Mouse (Mus musculus): Measurements from ENCODE around the gene Ptpa. TPM values are rescaled to one million over a fixed set of nuclear protein-coding genes. Genes with fewer than 3 reads are reported as not detected.

The Ptpa gene
- polyA plus RNA-seq, 1 experiment from 2014 or later = 71.4 TPM

DNA sequence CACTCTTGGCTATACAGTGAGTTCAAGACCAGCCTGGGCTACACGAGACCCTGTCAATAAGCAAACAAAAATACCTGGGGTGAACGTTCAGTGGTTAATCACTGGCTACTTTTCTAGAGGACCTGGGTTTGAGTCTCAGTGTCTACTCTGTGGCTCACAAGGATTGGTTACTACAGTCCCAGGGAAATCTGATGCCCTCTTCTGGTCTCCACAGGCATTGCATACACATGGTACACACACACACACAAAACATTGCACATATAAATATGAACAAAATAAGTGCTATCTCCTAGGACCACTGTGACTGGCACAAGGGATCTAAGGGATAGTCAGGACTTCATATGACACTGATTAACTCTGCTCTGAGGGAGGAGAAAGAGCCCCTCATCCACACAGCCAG is 26.8 kb upstream of the Ptpa start:
- 0 out of 2 replicates have a peak, but pooled peaks cover 4% of the 10 kb centered on the region for H3K4me1 ChIP-seq (replicated peaks; ENCODE audit: control insufficient read depth, insufficient read depth, low read length)

DNA sequence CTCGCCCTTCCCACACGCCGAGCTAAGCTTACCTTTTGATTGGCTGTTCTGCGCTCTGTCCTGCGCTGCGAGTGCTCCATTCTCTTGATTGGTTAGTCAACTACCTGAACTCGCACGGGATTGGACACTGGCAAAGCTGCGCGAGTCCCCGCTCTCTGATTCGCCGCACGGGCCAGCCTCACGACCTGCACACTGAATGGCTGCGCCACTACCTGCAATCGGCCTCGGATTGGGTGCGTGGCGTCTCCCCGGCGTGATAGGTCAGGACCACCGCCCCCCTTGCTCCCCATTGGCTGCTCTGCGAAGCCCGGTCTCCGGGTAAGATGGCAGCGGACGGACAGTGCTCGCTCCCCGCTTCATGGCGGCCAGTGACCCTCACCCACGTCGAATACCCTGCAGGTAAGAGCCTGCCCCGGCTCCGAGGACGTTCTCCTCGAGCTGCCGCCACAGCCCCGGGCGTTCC is 23.7 kb upstream of the Ptpa start, which contains the start of gene Dolpp1:
Gene Dolpp1, plus strand, starts transcription at position 141 of the 463 bp plus-strand sequence.
- H3K36me3 ChIP-seq (ENCODE audit: control insufficient read depth, insufficient read depth) = peaks cover 17% of the 10 kb centered on the region
- H3K9ac ChIP-seq (ENCODE audit: low read depth, low read length) = peak within 1 kb of the TSS; percentile 65
- 0 out of 2 replicates have a peak, but pooled peaks cover 8% of the 10 kb centered on the region for H3K4me1 ChIP-seq (replicated peaks; ENCODE audit: control insufficient read depth, insufficient read depth, low read length)
- peak; percentile 95 for ATAC-seq
- H3K9me3 ChIP-seq (ENCODE audit: control insufficient read depth) = no peaks in the 10 kb centered on the region
- peak within 1 kb of the TSS; percentile 79 for H3K4me2 ChIP-seq (replicated peaks; ENCODE audit: low read depth)
- peak within 1 kb of the TSS; percentile 67 for H3K4me3 ChIP-seq (ENCODE audit: low read depth, low read length)
- H3K27ac ChIP-seq (ENCODE audit: low read depth, low read length) = peak within 1 kb of the TSS; percentile 90
- H3K27me3 ChIP-seq (replicated peaks; ENCODE audit: control insufficient read depth, insufficient read depth, low read length) = no peaks in the 10 kb centered on the region
- under 1% methylated on average over 40 of the region's 40 CpGs for WGBS
- no peak for TF ChIP-seq CTCF (IDR thresholded peaks at IDR 0.05; ENCODE audit: low read depth)

More for the DNA sequence above, 26.8 kb upstream of the Ptpa start:
- no peaks in the 10 kb centered on the region for H3K9me3 ChIP-seq (ENCODE audit: control insufficient read depth)
- no peak overlapping the region for H3K4me2 ChIP-seq (replicated peaks; ENCODE audit: low read depth)
- TF ChIP-seq CTCF (IDR thresholded peaks at IDR 0.05; ENCODE audit: low read depth) = peak; percentile 28; the same call in 1 of the 2 replicates
- no peak overlapping the region for H3K9ac ChIP-seq (ENCODE audit: low read depth, low read length)
- WGBS = 91% methylated on average over 2 of the region's 2 CpGs
- H3K27me3 ChIP-seq (replicated peaks; ENCODE audit: control insufficient read depth, insufficient read depth, low read length) = no peaks in the 10 kb centered on the region
- H3K4me3 ChIP-seq (ENCODE audit: low read depth, low read length) = no peak overlapping the region
- no peak for ATAC-seq
- peaks cover 18% of the 10 kb centered on the region; the same call in 1 of the 2 replicates for H3K36me3 ChIP-seq (ENCODE audit: control insufficient read depth, insufficient read depth)
- no peak overlapping the region for H3K27ac ChIP-seq (ENCODE audit: low read depth, low read length)

DNA sequence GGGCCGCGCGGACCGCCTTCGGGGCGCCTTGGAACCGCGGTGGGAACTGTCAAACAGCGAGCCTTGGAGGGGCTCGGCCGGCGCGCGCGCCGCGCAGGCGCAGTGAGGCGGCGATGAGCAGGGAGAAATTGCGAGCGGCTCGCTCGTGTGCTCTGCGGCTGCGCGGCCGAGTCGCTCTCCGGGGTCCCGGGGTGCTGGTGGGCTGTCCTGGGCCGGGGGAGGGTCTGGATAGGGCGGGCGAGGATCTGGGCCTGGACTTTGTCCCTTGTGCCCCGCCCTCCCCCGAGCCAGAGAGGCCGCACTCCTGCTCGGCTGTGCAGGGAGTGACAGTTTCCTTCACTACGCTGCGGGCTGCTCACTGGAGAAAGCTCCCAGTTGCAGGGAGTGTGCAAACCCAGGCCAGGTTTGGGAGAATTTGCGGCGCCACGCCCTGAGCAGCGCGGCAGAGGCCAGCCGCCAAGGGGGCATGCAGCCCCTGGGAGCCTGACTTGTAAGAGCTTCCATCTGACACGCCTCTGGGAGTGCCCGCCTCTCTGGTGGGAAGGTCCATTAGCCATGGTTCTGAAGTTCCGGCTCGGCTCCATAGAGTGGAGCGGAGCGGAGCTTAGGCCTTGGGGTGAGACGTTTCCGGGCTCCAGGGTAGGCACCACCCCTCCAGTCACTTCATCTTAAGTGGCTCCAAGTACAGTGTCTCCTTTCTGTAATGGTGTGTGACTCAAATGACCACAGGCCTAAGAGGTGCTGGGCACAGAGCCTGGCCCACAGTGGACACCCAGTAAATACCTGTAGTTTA is 23.1 kb upstream of the Ptpa start:
- no peak for TF ChIP-seq CTCF (IDR thresholded peaks at IDR 0.05; ENCODE audit: low read depth)
- H3K27ac ChIP-seq (ENCODE audit: low read depth, low read length) = peak overlapping the region; percentile 90
- ATAC-seq = peak; percentile 70
- peaks cover 23% of the 10 kb centered on the region for H3K36me3 ChIP-seq (ENCODE audit: control insufficient read depth, insufficient read depth)
- no peaks in the 10 kb centered on the region for H3K27me3 ChIP-seq (replicated peaks; ENCODE audit: control insufficient read depth, insufficient read depth, low read length)
- peak overlapping the region; percentile 79 for H3K4me2 ChIP-seq (replicated peaks; ENCODE audit: low read depth)
- H3K4me1 ChIP-seq (replicated peaks; ENCODE audit: control insufficient read depth, insufficient read depth, low read length) = 0 out of 2 replicates have a peak, but pooled peaks cover 8% of the 10 kb centered on the region
- H3K9me3 ChIP-seq (ENCODE audit: control insufficient read depth) = no peaks in the 10 kb centered on the region
- peak overlapping the region; percentile 67 for H3K4me3 ChIP-seq (ENCODE audit: low read depth, low read length)
- H3K9ac ChIP-seq (ENCODE audit: low read depth, low read length) = peak overlapping the region; percentile 65
- under 1% methylated on average over 54 of the region's 54 CpGs for WGBS

DNA sequence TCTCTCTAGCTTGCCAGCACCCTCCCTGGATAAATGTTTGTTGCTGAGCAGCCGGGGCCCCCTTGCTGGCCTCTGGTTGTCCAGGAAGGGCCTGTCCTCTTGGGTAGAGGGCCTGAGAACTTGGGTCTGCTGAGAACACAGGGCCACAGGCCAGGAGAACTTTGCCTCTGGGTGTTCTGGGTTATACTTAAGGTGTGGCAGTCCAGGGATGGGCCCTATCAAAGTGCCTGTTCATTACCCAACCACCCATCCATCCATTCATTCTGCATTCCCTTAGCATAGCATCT is 22.5 kb upstream of the Ptpa start:
- peak; percentile 12 for ATAC-seq
- 16% methylated on average over 1 of the region's 1 CpGs for WGBS

DNA sequence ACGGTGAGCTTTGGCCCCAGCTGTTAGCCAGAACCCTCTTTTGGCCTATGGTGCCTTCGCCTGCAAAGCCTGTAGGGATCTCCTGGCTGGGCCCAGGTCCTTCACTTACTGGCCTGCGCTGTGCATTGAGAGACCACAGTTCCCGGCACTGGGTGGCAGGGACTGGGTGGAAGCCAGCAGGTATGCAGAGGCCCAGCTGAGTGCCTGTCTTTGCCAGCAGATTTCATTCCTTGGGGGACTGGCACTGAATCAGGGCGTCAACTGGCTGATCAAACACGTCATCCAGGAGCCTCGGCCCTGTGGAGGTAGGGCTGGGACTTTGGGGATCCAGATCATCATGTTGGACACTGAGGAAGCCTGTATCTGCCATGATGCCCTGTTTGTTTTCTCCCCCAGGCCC is 20.1 kb upstream of the Ptpa start:
- 90% methylated on average over 7 of the region's 7 CpGs for WGBS
- Histone ChIP-seq H3K4me1 (replicated peaks; ENCODE audit: control insufficient read depth, insufficient read depth, low read length) (0 out of 2 replicates have a peak, but pooled peaks cover 8% of the 10 kb centered on the region), H3K4me2 (replicated peaks; ENCODE audit: low read depth) (0 out of 2 replicates have a peak overlapping the region, but pooled peaks have one; percentile 2), H3K9me3 (ENCODE audit: control insufficient read depth) (no peaks in the 10 kb centered on the region), H3K27ac (ENCODE audit: low read depth, low read length) (0 out of 2 replicates have a peak overlapping the region, but pooled peaks have one; percentile 29), H3K4me3 (ENCODE audit: low read depth, low read length) (no peak overlapping the region), H3K27me3 (replicated peaks; ENCODE audit: control insufficient read depth, insufficient read depth, low read length) (no peaks in the 10 kb centered on the region), H3K9ac (ENCODE audit: low read depth, low read length) (0 out of 2 replicates have a peak overlapping the region, but pooled peaks have one; percentile 1), H3K36me3 (ENCODE audit: control insufficient read depth, insufficient read depth) (peaks cover 51% of the 10 kb centered on the region)
- no peak for TF ChIP-seq CTCF (IDR thresholded peaks at IDR 0.05; ENCODE audit: low read depth)
- no peak for ATAC-seq

More for the DNA sequence above, 22.5 kb upstream of the Ptpa start:
- peak overlapping the region; percentile 67 for H3K4me3 ChIP-seq (ENCODE audit: low read depth, low read length)
- H3K4me1 ChIP-seq (replicated peaks; ENCODE audit: control insufficient read depth, insufficient read depth, low read length) = 0 out of 2 replicates have a peak, but pooled peaks cover 8% of the 10 kb centered on the region
- H3K9ac ChIP-seq (ENCODE audit: low read depth, low read length) = peak overlapping the region; percentile 65
- H3K36me3 ChIP-seq (ENCODE audit: control insufficient read depth, insufficient read depth) = peaks cover 29% of the 10 kb centered on the region
- peak overlapping the region; percentile 90 for H3K27ac ChIP-seq (ENCODE audit: low read depth, low read length)
- H3K4me2 ChIP-seq (replicated peaks; ENCODE audit: low read depth) = peak overlapping the region; percentile 79
- no peak for TF ChIP-seq CTCF (IDR thresholded peaks at IDR 0.05; ENCODE audit: low read depth)
- no peaks in the 10 kb centered on the region for H3K27me3 ChIP-seq (replicated peaks; ENCODE audit: control insufficient read depth, insufficient read depth, low read length)
- H3K9me3 ChIP-seq (ENCODE audit: control insufficient read depth) = no peaks in the 10 kb centered on the region

DNA sequence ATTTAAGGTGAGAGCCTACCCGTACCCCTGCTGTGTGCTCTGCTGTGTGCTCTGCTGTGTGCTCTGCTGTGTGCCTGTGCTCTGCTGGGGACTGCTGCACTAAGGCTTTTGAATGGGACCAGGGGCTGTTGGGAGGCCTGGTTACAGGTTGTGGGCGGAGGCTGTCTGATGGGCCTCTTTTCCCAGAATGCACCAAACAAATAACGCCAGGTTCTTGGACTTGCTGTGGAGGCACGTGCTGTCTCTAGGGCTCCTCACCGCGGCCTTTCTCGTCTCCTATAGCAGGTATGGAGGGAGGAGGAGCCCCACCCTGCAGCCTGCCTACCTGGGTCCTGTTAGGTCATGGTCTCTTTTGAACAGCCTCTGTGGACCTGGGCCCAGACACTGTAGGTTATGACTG is 19.6 kb upstream of the Ptpa start:
- ATAC-seq = no peak
- 46% methylated on average over 7 of the region's 7 CpGs for WGBS
- peak; percentile 49 for TF ChIP-seq CTCF (IDR thresholded peaks at IDR 0.05; ENCODE audit: low read depth)
- no peak overlapping the region for H3K4me3 ChIP-seq (ENCODE audit: low read depth, low read length)
- no peaks in the 10 kb centered on the region for H3K27me3 ChIP-seq (replicated peaks; ENCODE audit: control insufficient read depth, insufficient read depth, low read length)
- H3K9ac ChIP-seq (ENCODE audit: low read depth, low read length) = no peak overlapping the region
- 0 out of 2 replicates have a peak overlapping the region, but pooled peaks have one; percentile 29 for H3K27ac ChIP-seq (ENCODE audit: low read depth, low read length)
- peaks cover 55% of the 10 kb centered on the region for H3K36me3 ChIP-seq (ENCODE audit: control insufficient read depth, insufficient read depth)
- H3K9me3 ChIP-seq (ENCODE audit: control insufficient read depth) = no peaks in the 10 kb centered on the region
- 0 out of 2 replicates have a peak, but pooled peaks cover 8% of the 10 kb centered on the region for H3K4me1 ChIP-seq (replicated peaks; ENCODE audit: control insufficient read depth, insufficient read depth, low read length)
- 0 out of 2 replicates have a peak overlapping the region, but pooled peaks have one; percentile 2 for H3K4me2 ChIP-seq (replicated peaks; ENCODE audit: low read depth)

Data from intestine, postnatal 0 days (tissue).